Comparison of ENCODE assay signal across 15 mouse cellular contexts in genomic region chr1:79921333-79921732, GRCm38 (mm10).
"Had no signal": no experiment of that assay in that cellular context is flagged by ENCODE, and none has a peak within 500 bp of the region (broad histone marks: within the 10 kb centered on the region; RNA-seq: fewer than 3 reads in every experiment).

No protein-coding gene starts in this region.

- H3K4me3 ChIP-seq: neural tube, embryonic 15.5 days; stomach, embryonic 15.5 days had no signal

- H3K4me2 ChIP-seq: neural tube, embryonic 15.5 days; stomach, embryonic 15.5 days had no signal

- H3K9me3 ChIP-seq: neural tube, embryonic 15.5 days; stomach, embryonic 15.5 days had no signal

- H3K9ac ChIP-seq: neural tube, embryonic 15.5 days; stomach, embryonic 15.5 days had no signal

- H3K36me3 ChIP-seq: neural tube, embryonic 15.5 days; stomach, embryonic 15.5 days had no signal

- H3K4me1 ChIP-seq: neural tube, embryonic 15.5 days had no signal

- H3K27ac ChIP-seq: neural tube, embryonic 15.5 days; stomach, embryonic 15.5 days; stomach, postnatal 0 days had no signal

- H3K27me3 ChIP-seq: neural tube, embryonic 15.5 days; stomach, embryonic 15.5 days had no signal

- DNase-seq: retina, postnatal 1 day; right cerebral cortex, adult 18-20 months; right cerebral cortex, postnatal 14 days; right cerebral cortex, postnatal 25 days; right cerebral cortex, postnatal 4 days; spleen, adult 18-20 months; thymus, adult 18-20 months; thymus, adult 2 months; thymus, postnatal 14 days; thymus, postnatal 25 days; thymus, postnatal 36 days; thymus, postnatal 4 days had no signal
